Mouse (Mus musculus) embryonic facial prominence, embryonic 13.5 days (tissue): ENCODE measurements around the gene Hnrnpr. TPM values are rescaled to one million over a fixed set of nuclear protein-coding genes. Genes with fewer than 3 reads are reported as not detected.

Experiments used
- ATAC-seq: fragments of 200-750 bp; cut with Nextera tagmentation; 2 replicates; pipeline ENCODE4 v1.8.0; 2017; ENCODE audit warnings: low read depth; ENCODE audit not compliant: insufficient number of reproducible peaks, insufficient read depth, low FRiP score, low TSS enrichment
- H3K27ac ChIP-seq: fragments of 300-500 bp; sonication (generic); 2 replicates; pipeline ENCODE4 v1.5.1; 2015; ENCODE audit warnings: moderate library complexity, mild to moderate bottlenecking, inconsistent platforms
- H3K27me3 ChIP-seq: fragments of 300-500 bp; sonication (generic); 2 replicates; pipeline ENCODE4 v1.6.1; 2015; ENCODE audit warnings: mild to moderate bottlenecking, inconsistent platforms
- H3K36me3 ChIP-seq: fragments of 300-500 bp; sonication (generic); 2 replicates; pipeline ENCODE4 v1.6.1; 2015; ENCODE audit warnings: mild to moderate bottlenecking, inconsistent platforms
- H3K4me1 ChIP-seq: fragments of 300-500 bp; sonication (generic); 2 replicates; pipeline ENCODE4 v1.6.1; 2015; ENCODE audit warnings: inconsistent platforms
- H3K4me2 ChIP-seq: fragments of 300-500 bp; sonication (generic); 2 replicates; pipeline ENCODE4 v1.6.1; 2015; ENCODE audit warnings: moderate library complexity, mild to moderate bottlenecking, inconsistent platforms
- H3K4me3 ChIP-seq: fragments of 300-500 bp; sonication (generic); 2 replicates; pipeline ENCODE4 v1.5.1; 2015; ENCODE audit warnings: mild to moderate bottlenecking, inconsistent platforms
- H3K9ac ChIP-seq: fragments of 300-500 bp; sonication (generic); 2 replicates; pipeline ENCODE4 v1.6.1; 2015; ENCODE audit warnings: mild to moderate bottlenecking, inconsistent platforms
- H3K9me3 ChIP-seq: fragments of 300-500 bp; sonication (generic); 2 replicates; pipeline ENCODE4 v1.6.1; 2016; ENCODE audit warnings: inconsistent platforms
- WGBS: fragments of 180-500 bp; shearing (Covaris S2); methylation state at CpG from one replicate; pipeline ENCODE4 v1.1.7; 2015; ENCODE audit warnings: mixed read lengths; 5-methylcytosine and 5-hydroxymethylcytosine counted together
- polyA plus RNA-seq: library from polyadenylated mRNA; unstranded; fragments of >200 nt; fragmentation: Nextera tagmentation; extraction: Ambion mirVana; gene quantifications from 2 replicates; pipeline ENCODE4 v1.2.1, GENCODE M21; 2015

The Hnrnpr gene
- polyA plus RNA-seq, result 256 and 263 TPM in 2 replicates

- peak; percentile 98 for ATAC-seq
- H3K9ac ChIP-seq, result peak within 1 kb of the TSS; percentile 100
- under 1% methylated on average over 55 of the region's 65 CpGs for WGBS
Measured at GRCm38 (mm10) chr4:136310229-136311041, at the start of gene Hnrnpr. Gene Hnrnpr (plus strand): TSS chr4:136310942.

GRCm38 (mm10) chr4:136261912-136262311, 48.8 kb upstream of the Hnrnpr start:
- Histone ChIP-seq H3K4me2 (no peak overlapping the region), H3K9me3 (no peaks in the 10 kb centered on the region), H3K36me3 (no peaks in the 10 kb centered on the region), H3K27ac (no peak overlapping the region), H3K27me3 (0 out of 2 replicates have a peak, but pooled peaks cover 6% of the 10 kb centered on the region), H3K9ac (no peak overlapping the region), H3K4me3 (no peak overlapping the region), H3K4me1 (peaks cover 9% of the 10 kb centered on the region)
- no peak for ATAC-seq
- 58% methylated on average over 10 of the region's 10 CpGs for WGBS

More at GRCm38 (mm10) chr4:136310229-136311041, at the start of gene Hnrnpr:
- Histone ChIP-seq H3K27me3 (no peaks in the 10 kb centered on the region), H3K27ac (peak within 1 kb of the TSS; percentile 98), H3K36me3 (no peaks in the 10 kb centered on the region), H3K4me1 (peaks cover 34% of the 10 kb centered on the region), H3K9me3 (no peaks in the 10 kb centered on the region), H3K4me3 (peak within 1 kb of the TSS; percentile 100), H3K4me2 (peak within 1 kb of the TSS; percentile 75)

GRCm38 (mm10) chr4:136263555-136263954, 47.2 kb upstream of the Hnrnpr start:
- no peaks in the 10 kb centered on the region for H3K9me3 ChIP-seq
- H3K27me3 ChIP-seq, result 0 out of 2 replicates have a peak, but pooled peaks cover 6% of the 10 kb centered on the region
- no peak overlapping the region for H3K9ac ChIP-seq
- no peak overlapping the region for H3K4me2 ChIP-seq
- no peaks in the 10 kb centered on the region for H3K36me3 ChIP-seq
- peaks cover 10% of the 10 kb centered on the region for H3K4me1 ChIP-seq
- no peak overlapping the region for H3K4me3 ChIP-seq
- WGBS, result 90% methylated on average over 4 of the region's 4 CpGs
- H3K27ac ChIP-seq, result no peak overlapping the region
- ATAC-seq, result no peak

GRCm38 (mm10) chr4:136266716-136267343, 43.9 kb upstream of the Hnrnpr start:
- Histone ChIP-seq H3K4me3 (no peak overlapping the region), H3K36me3 (no peaks in the 10 kb centered on the region), H3K4me1 (peaks cover 5% of the 10 kb centered on the region; the same call in 1 of the 2 replicates), H3K27me3 (0 out of 2 replicates have a peak, but pooled peaks cover 6% of the 10 kb centered on the region), H3K9me3 (no peaks in the 10 kb centered on the region), H3K9ac (no peak overlapping the region), H3K4me2 (no peak overlapping the region), H3K27ac (no peak overlapping the region)
- no peak for ATAC-seq
- 73% methylated on average over 9 of the region's 9 CpGs for WGBS

- H3K36me3 ChIP-seq, result 0 out of 2 replicates have a peak, but pooled peaks cover 4% of the 10 kb centered on the region
- WGBS, result 73% methylated on average over 1 of the region's 1 CpGs
- H3K9me3 ChIP-seq, result peaks cover 14% of the 10 kb centered on the region; the same call in 1 of the 2 replicates
- no peak overlapping the region for H3K9ac ChIP-seq
- no peak overlapping the region for H3K4me3 ChIP-seq
- no peak overlapping the region for H3K4me2 ChIP-seq
- H3K4me1 ChIP-seq, result peaks cover 5% of the 10 kb centered on the region; the same call in 1 of the 2 replicates
- 0 out of 2 replicates have a peak, but pooled peaks cover 6% of the 10 kb centered on the region for H3K27me3 ChIP-seq
- peak; percentile 62 for ATAC-seq
- H3K27ac ChIP-seq, result no peak overlapping the region
Measured at GRCm38 (mm10) chr4:136268912-136269311, 41.8 kb upstream of the Hnrnpr start.

GRCm38 (mm10) chr4:136270648-136271047, 40.1 kb upstream of the Hnrnpr start:
- Histone ChIP-seq H3K9ac (no peak overlapping the region), H3K9me3 (peaks cover 15% of the 10 kb centered on the region; the same call in 1 of the 2 replicates), H3K4me3 (no peak overlapping the region), H3K36me3 (0 out of 2 replicates have a peak, but pooled peaks cover 4% of the 10 kb centered on the region), H3K27me3 (no peaks in the 10 kb centered on the region), H3K4me2 (no peak overlapping the region), H3K4me1 (peaks cover 5% of the 10 kb centered on the region; the same call in 1 of the 2 replicates), H3K27ac (no peak overlapping the region)
- no peak for ATAC-seq
- 86% methylated on average over 8 of the region's 8 CpGs for WGBS

GRCm38 (mm10) chr4:136281097-136281496, 29.6 kb upstream of the Hnrnpr start:
- no peaks in the 10 kb centered on the region for H3K36me3 ChIP-seq
- no peak overlapping the region for H3K27ac ChIP-seq
- H3K9ac ChIP-seq, result no peak overlapping the region
- WGBS, result 81% methylated on average over 8 of the region's 8 CpGs
- no peaks in the 10 kb centered on the region for H3K27me3 ChIP-seq
- peaks cover 26% of the 10 kb centered on the region for H3K4me1 ChIP-seq
- ATAC-seq, result no peak
- no peak overlapping the region for H3K4me2 ChIP-seq
- no peak overlapping the region for H3K4me3 ChIP-seq
- H3K9me3 ChIP-seq, result no peaks in the 10 kb centered on the region

- WGBS, result 62% methylated on average over 9 of the region's 9 CpGs
- Histone ChIP-seq H3K27me3 (no peaks in the 10 kb centered on the region), H3K9ac (no peak overlapping the region), H3K9me3 (no peaks in the 10 kb centered on the region), H3K27ac (no peak overlapping the region), H3K36me3 (no peaks in the 10 kb centered on the region), H3K4me2 (no peak overlapping the region), H3K4me3 (no peak overlapping the region), H3K4me1 (peaks cover 30% of the 10 kb centered on the region)
- ATAC-seq, result no peak
Measured at GRCm38 (mm10) chr4:136281611-136282010, 29.1 kb upstream of the Hnrnpr start.

GRCm38 (mm10) chr4:136282621-136283480, 27.9 kb upstream of the Hnrnpr start:
- H3K4me3 ChIP-seq, result no peak overlapping the region
- peaks cover 38% of the 10 kb centered on the region for H3K4me1 ChIP-seq
- 27% methylated on average over 10 of the region's 10 CpGs for WGBS
- peaks cover 9% of the 10 kb centered on the region for H3K36me3 ChIP-seq
- no peaks in the 10 kb centered on the region for H3K9me3 ChIP-seq
- ATAC-seq, result no peak
- no peak overlapping the region for H3K4me2 ChIP-seq
- H3K27me3 ChIP-seq, result no peaks in the 10 kb centered on the region
- H3K27ac ChIP-seq, result peak overlapping the region; percentile 94
- H3K9ac ChIP-seq, result no peak overlapping the region

GRCm38 (mm10) chr4:136283783-136284182, 27.0 kb upstream of the Hnrnpr start:
- ATAC-seq, result no peak
- Histone ChIP-seq H3K9me3 (no peaks in the 10 kb centered on the region), H3K9ac (no peak overlapping the region), H3K36me3 (peaks cover 18% of the 10 kb centered on the region), H3K27ac (peak overlapping the region; percentile 94), H3K4me3 (no peak overlapping the region), H3K27me3 (peaks cover 1% of the 10 kb centered on the region), H3K4me2 (peak overlapping the region; percentile 91), H3K4me1 (peaks cover 38% of the 10 kb centered on the region)
- 4% methylated on average over 2 of the region's 2 CpGs for WGBS

- H3K27me3 ChIP-seq, result peaks cover 8% of the 10 kb centered on the region
- H3K27ac ChIP-seq, result peak within 1 kb of the TSS; percentile 94
- H3K4me1 ChIP-seq, result peaks cover 38% of the 10 kb centered on the region
- H3K9ac ChIP-seq, result peak within 1 kb of the TSS; percentile 81
- ATAC-seq, result no peak
- H3K4me2 ChIP-seq, result peak within 1 kb of the TSS; percentile 91
- H3K4me3 ChIP-seq, result peak within 1 kb of the TSS; percentile 75
- no peaks in the 10 kb centered on the region for H3K9me3 ChIP-seq
- H3K36me3 ChIP-seq, result peaks cover 24% of the 10 kb centered on the region
- WGBS, result 22% methylated on average over 5 of the region's 5 CpGs
Measured at GRCm38 (mm10) chr4:136284455-136284854, 26.3 kb upstream of the Hnrnpr start, which contains the start of gene Zfp46. Gene Zfp46 (plus strand): TSS chr4:136284683.
